Mouse (Mus musculus): ENCODE measurements around the gene Cfap97d1. TPM values are rescaled to one million over a fixed set of nuclear protein-coding genes. Genes with fewer than 3 reads are reported as not detected.

The Cfap97d1 gene
- polyA plus RNA-seq, 1 experiment from 2014 or later: not detected

- Histone ChIP-seq H3K9ac (peak overlapping the region; percentile 69), H3K4me2 (replicated peaks) (peak overlapping the region; percentile 91), H3K27me3 (replicated peaks) (peaks cover 75% of the 10 kb centered on the region), H3K27ac (no peak overlapping the region; the same call in 1 of the 2 replicates), H3K9me3 (no peaks in the 10 kb centered on the region), H3K4me1 (peaks cover 49% of the 10 kb centered on the region), H3K4me3 (peak overlapping the region; percentile 48), H3K36me3 (no peaks in the 10 kb centered on the region)
- ATAC-seq (ENCODE audit: low FRiP score, low read depth): peak; percentile 30; the same call in 1 of the 2 replicates
- under 1% methylated on average over 78 of the region's 78 CpGs for WGBS
Observed at GRCm38 (mm10) chr11:101963473-101964291, 20.4 kb upstream of the Cfap97d1 start.

- peak overlapping the region; percentile 91 for H3K4me2 ChIP-seq (replicated peaks)
- no peaks in the 10 kb centered on the region for H3K36me3 ChIP-seq
- peaks cover 73% of the 10 kb centered on the region for H3K27me3 ChIP-seq (replicated peaks)
- no peak overlapping the region for H3K27ac ChIP-seq
- peak overlapping the region; percentile 69; the same call in 1 of the 2 replicates for H3K9ac ChIP-seq
- WGBS: 2% methylated on average over 8 of the region's 8 CpGs
- H3K9me3 ChIP-seq: no peaks in the 10 kb centered on the region
- H3K4me3 ChIP-seq: no peak overlapping the region
- ATAC-seq (ENCODE audit: low FRiP score, low read depth): peak; percentile 37; the same call in 1 of the 2 replicates
- H3K4me1 ChIP-seq: peaks cover 50% of the 10 kb centered on the region
Observed at GRCm38 (mm10) chr11:101964647-101965046, 19.4 kb upstream of the Cfap97d1 start.

- Histone ChIP-seq H3K9me3 (no peaks in the 10 kb centered on the region), H3K36me3 (no peaks in the 10 kb centered on the region), H3K4me3 (no peak overlapping the region), H3K27ac (no peak overlapping the region), H3K9ac (no peak overlapping the region), H3K27me3 (replicated peaks) (peaks cover 73% of the 10 kb centered on the region), H3K4me2 (replicated peaks) (no peak overlapping the region), H3K4me1 (peaks cover 50% of the 10 kb centered on the region)
- ATAC-seq (ENCODE audit: low FRiP score, low read depth): no peak
- 4% methylated on average over 2 of the region's 2 CpGs for WGBS
Observed at GRCm38 (mm10) chr11:101965553-101965952, 18.5 kb upstream of the Cfap97d1 start.

GRCm38 (mm10) chr11:101966965-101967614 lies 17.0 kb upstream of the Cfap97d1 start, which contains the start of gene Sost:
Gene Sost, minus strand, starts transcription at chr11:101967015.
- 16% methylated on average over 10 of the region's 10 CpGs for WGBS
- no peak for ATAC-seq (ENCODE audit: low FRiP score, low read depth)
- peaks cover 50% of the 10 kb centered on the region for H3K4me1 ChIP-seq
- peaks cover 59% of the 10 kb centered on the region for H3K27me3 ChIP-seq (replicated peaks)
- H3K27ac ChIP-seq: no peak within 1 kb of the TSS
- H3K9me3 ChIP-seq: no peaks in the 10 kb centered on the region
- no peak within 1 kb of the TSS for H3K4me2 ChIP-seq (replicated peaks)
- no peak within 1 kb of the TSS for H3K9ac ChIP-seq
- H3K36me3 ChIP-seq: no peaks in the 10 kb centered on the region
- no peak within 1 kb of the TSS for H3K4me3 ChIP-seq

GRCm38 (mm10) chr11:101968311-101968710 lies 15.8 kb upstream of the Cfap97d1 start:
- no peak overlapping the region for H3K4me3 ChIP-seq
- no peak overlapping the region for H3K27ac ChIP-seq
- 4% methylated on average over 7 of the region's 7 CpGs for WGBS
- H3K27me3 ChIP-seq (replicated peaks): peaks cover 47% of the 10 kb centered on the region
- 0 out of 2 replicates have a peak overlapping the region, but pooled peaks have one; percentile 1 for H3K4me2 ChIP-seq (replicated peaks)
- H3K4me1 ChIP-seq: peaks cover 41% of the 10 kb centered on the region
- no peaks in the 10 kb centered on the region for H3K9me3 ChIP-seq
- H3K36me3 ChIP-seq: no peaks in the 10 kb centered on the region
- ATAC-seq (ENCODE audit: low FRiP score, low read depth): no peak
- H3K9ac ChIP-seq: no peak overlapping the region

- Histone ChIP-seq H3K4me1 (peaks cover 36% of the 10 kb centered on the region), H3K36me3 (no peaks in the 10 kb centered on the region), H3K9ac (no peak overlapping the region), H3K4me3 (no peak overlapping the region), H3K27me3 (replicated peaks) (peaks cover 42% of the 10 kb centered on the region), H3K9me3 (no peaks in the 10 kb centered on the region), H3K4me2 (replicated peaks) (no peak overlapping the region), H3K27ac (no peak overlapping the region)
- ATAC-seq (ENCODE audit: low FRiP score, low read depth): no peak
- WGBS: under 1% methylated on average over 5 of the region's 5 CpGs
Observed at GRCm38 (mm10) chr11:101968791-101969190, 15.3 kb upstream of the Cfap97d1 start.

GRCm38 (mm10) chr11:101969835-101970234 lies 14.2 kb upstream of the Cfap97d1 start:
- no peak for ATAC-seq (ENCODE audit: low FRiP score, low read depth)
- WGBS: 83% methylated on average over 13 of the region's 13 CpGs

GRCm38 (mm10) chr11:101971410-101971809 lies 12.7 kb upstream of the Cfap97d1 start:
- H3K27me3 ChIP-seq (replicated peaks): peaks cover 16% of the 10 kb centered on the region
- 46% methylated on average over 3 of the region's 3 CpGs for WGBS
- H3K36me3 ChIP-seq: no peaks in the 10 kb centered on the region
- no peak overlapping the region for H3K4me2 ChIP-seq (replicated peaks)
- peaks cover 14% of the 10 kb centered on the region for H3K4me1 ChIP-seq
- no peaks in the 10 kb centered on the region for H3K9me3 ChIP-seq
- no peak overlapping the region for H3K4me3 ChIP-seq
- no peak for ATAC-seq (ENCODE audit: low FRiP score, low read depth)
- no peak overlapping the region for H3K9ac ChIP-seq
- no peak overlapping the region for H3K27ac ChIP-seq

More at GRCm38 (mm10) chr11:101969835-101970234, 14.2 kb upstream of the Cfap97d1 start:
- H3K9me3 ChIP-seq: no peaks in the 10 kb centered on the region
- H3K4me2 ChIP-seq (replicated peaks): no peak overlapping the region
- no peak overlapping the region for H3K27ac ChIP-seq
- H3K36me3 ChIP-seq: no peaks in the 10 kb centered on the region
- H3K27me3 ChIP-seq (replicated peaks): peaks cover 32% of the 10 kb centered on the region
- peaks cover 26% of the 10 kb centered on the region for H3K4me1 ChIP-seq
- H3K4me3 ChIP-seq: no peak overlapping the region
- no peak overlapping the region for H3K9ac ChIP-seq

GRCm38 (mm10) chr11:101972097-101972496 lies 12.0 kb upstream of the Cfap97d1 start:
- ATAC-seq (ENCODE audit: low FRiP score, low read depth): no peak
- H3K4me2 ChIP-seq (replicated peaks): no peak overlapping the region
- H3K9me3 ChIP-seq: no peaks in the 10 kb centered on the region
- H3K36me3 ChIP-seq: no peaks in the 10 kb centered on the region
- H3K4me1 ChIP-seq: peaks cover 11% of the 10 kb centered on the region
- H3K9ac ChIP-seq: no peak overlapping the region
- no peak overlapping the region for H3K4me3 ChIP-seq
- peaks cover 9% of the 10 kb centered on the region; the same call in 1 of the 2 replicates for H3K27me3 ChIP-seq (replicated peaks)
- WGBS: 80% methylated on average over 3 of the region's 3 CpGs
- H3K27ac ChIP-seq: no peak overlapping the region

- WGBS: 96% methylated on average over 5 of the region's 5 CpGs
- H3K36me3 ChIP-seq: no peaks in the 10 kb centered on the region
- ATAC-seq (ENCODE audit: low FRiP score, low read depth): no peak
- H3K9ac ChIP-seq: no peak overlapping the region
- peaks cover 6% of the 10 kb centered on the region for H3K4me1 ChIP-seq
- H3K4me2 ChIP-seq (replicated peaks): no peak overlapping the region
- no peak overlapping the region for H3K4me3 ChIP-seq
- peaks cover 5% of the 10 kb centered on the region; the same call in 1 of the 2 replicates for H3K27me3 ChIP-seq (replicated peaks)
- H3K9me3 ChIP-seq: no peaks in the 10 kb centered on the region
- no peak overlapping the region for H3K27ac ChIP-seq
Observed at GRCm38 (mm10) chr11:101972651-101973050, 11.4 kb upstream of the Cfap97d1 start.

GRCm38 (mm10) chr11:101973496-101973895 lies 10.6 kb upstream of the Cfap97d1 start:
- Histone ChIP-seq H3K4me2 (replicated peaks) (no peak overlapping the region), H3K4me3 (no peak overlapping the region), H3K9me3 (no peaks in the 10 kb centered on the region), H3K27me3 (replicated peaks) (no peaks in the 10 kb centered on the region), H3K9ac (no peak overlapping the region), H3K27ac (no peak overlapping the region), H3K36me3 (no peaks in the 10 kb centered on the region), H3K4me1 (peaks cover 5% of the 10 kb centered on the region)
- WGBS: 76% methylated on average over 9 of the region's 9 CpGs
- no peak for ATAC-seq (ENCODE audit: low FRiP score, low read depth)

- H3K4me2 ChIP-seq (replicated peaks): no peak overlapping the region
- no peak overlapping the region for H3K9ac ChIP-seq
- ATAC-seq (ENCODE audit: low FRiP score, low read depth): no peak
- H3K27me3 ChIP-seq (replicated peaks): no peaks in the 10 kb centered on the region
- H3K9me3 ChIP-seq: no peaks in the 10 kb centered on the region
- WGBS: 49% methylated on average over 6 of the region's 6 CpGs
- H3K27ac ChIP-seq: no peak overlapping the region
- no peaks in the 10 kb centered on the region for H3K36me3 ChIP-seq
- peaks cover 3% of the 10 kb centered on the region; the same call in 1 of the 2 replicates for H3K4me1 ChIP-seq
- no peak overlapping the region for H3K4me3 ChIP-seq
Observed at GRCm38 (mm10) chr11:101974181-101974580, 9.9 kb upstream of the Cfap97d1 start.
